Mouse (Mus musculus): ENCODE data around the gene Dennd5a.

Gene Dennd5a

DNA sequence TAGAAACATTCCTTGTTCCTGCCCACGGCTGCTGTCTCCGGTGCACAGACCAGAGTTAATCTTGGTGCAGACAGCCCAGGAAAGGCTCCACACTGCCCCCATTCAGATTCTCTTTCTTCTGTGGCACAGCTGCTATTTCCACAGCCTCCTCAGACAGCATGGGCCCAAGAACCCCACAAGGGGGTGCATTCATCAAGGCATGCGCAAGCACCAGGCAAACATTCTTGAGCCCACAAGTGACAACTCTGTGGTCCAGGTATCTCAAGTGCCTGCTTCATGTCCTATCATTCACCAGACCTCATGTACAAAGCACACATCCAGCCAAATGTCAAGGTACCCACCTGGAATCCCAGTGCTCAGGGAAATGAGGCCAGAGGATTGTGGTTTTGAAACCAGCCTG, 91.8 kb downstream of the Dennd5a start:
- Histone ChIP-seq H3K9me3 (ENCODE audit: low read length) (no peaks in the 10 kb centered on the region), H3K36me3 (ENCODE audit: insufficient read depth, low read length) (no peaks in the 10 kb centered on the region)

DNA sequence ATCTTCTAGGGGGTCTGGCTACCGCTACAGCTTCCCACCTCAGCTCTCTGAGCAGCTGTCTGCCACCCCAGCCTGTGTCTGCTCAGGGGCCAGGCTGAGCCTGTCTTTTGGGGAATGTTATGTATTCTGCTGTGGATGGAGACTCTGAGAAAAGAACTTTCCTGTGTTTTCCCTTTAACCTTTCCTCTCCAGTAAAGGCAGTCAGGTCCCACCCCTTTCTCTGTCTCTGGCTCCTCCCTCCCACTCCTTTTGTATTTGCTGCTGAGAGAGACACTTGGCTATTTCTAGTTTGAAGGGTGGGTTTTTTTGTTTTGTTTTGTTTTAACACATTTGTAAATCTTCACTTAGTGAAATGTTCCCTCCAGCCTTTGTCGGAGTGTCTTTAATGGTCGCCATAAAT, 93.6 kb downstream of the Dennd5a start:
- Histone ChIP-seq H3K4me1 (replicated peaks; ENCODE audit: low read depth, low read length) (peaks cover 54% of the 10 kb centered on the region), H3K9me3 (ENCODE audit: low read length) (no peaks in the 10 kb centered on the region), H3K4me3 (replicated peaks; ENCODE audit: low read length) (no peak overlapping the region), H3K36me3 (ENCODE audit: insufficient read depth, low read length) (no peaks in the 10 kb centered on the region), H3K27me3 (ENCODE audit: insufficient read depth, low read length) (peaks cover 44% of the 10 kb centered on the region)
- TF ChIP-seq NANOG (IDR thresholded peaks at IDR 0.05; ENCODE audit: borderline replicate concordance, low read length) (no peak), POU5F1 (IDR thresholded peaks at IDR 0.05; ENCODE audit: borderline replicate concordance, low read length) (no peak), CTCF (conservative IDR thresholded peaks at IDR 0.05; ENCODE audit: low read length) (no peak)

More for the DNA sequence above, 91.8 kb downstream of the Dennd5a start:
- Histone ChIP-seq H3K4me3 (replicated peaks; ENCODE audit: low read length) (no peak overlapping the region), H3K4me1 (replicated peaks; ENCODE audit: low read depth, low read length) (peaks cover 66% of the 10 kb centered on the region), H3K27me3 (ENCODE audit: insufficient read depth, low read length) (peaks cover 32% of the 10 kb centered on the region)
- TF ChIP-seq CTCF (conservative IDR thresholded peaks at IDR 0.05; ENCODE audit: low read length): no peak
- TF ChIP-seq POU5F1 (IDR thresholded peaks at IDR 0.05; ENCODE audit: borderline replicate concordance, low read length): no peak
- TF ChIP-seq NANOG (IDR thresholded peaks at IDR 0.05; ENCODE audit: borderline replicate concordance, low read length): no peak

- H3K9me3 ChIP-seq (ENCODE audit: low read length): no peaks in the 10 kb centered on the region
- TF ChIP-seq NANOG (IDR thresholded peaks at IDR 0.05; ENCODE audit: borderline replicate concordance, low read length): no peak
- no peak for TF ChIP-seq POU5F1 (IDR thresholded peaks at IDR 0.05; ENCODE audit: borderline replicate concordance, low read length)
- TF ChIP-seq CTCF (conservative IDR thresholded peaks at IDR 0.05; ENCODE audit: low read length): no peak
- H3K27me3 ChIP-seq (ENCODE audit: insufficient read depth, low read length): peaks cover 44% of the 10 kb centered on the region
- peaks cover 46% of the 10 kb centered on the region for H3K4me1 ChIP-seq (replicated peaks; ENCODE audit: low read depth, low read length)
- H3K4me3 ChIP-seq (replicated peaks; ENCODE audit: low read length): peak within 1 kb of the TSS; percentile 82
- no peaks in the 10 kb centered on the region for H3K36me3 ChIP-seq (ENCODE audit: insufficient read depth, low read length)
Measured at GRCm38 (mm10) chr7:109865370-109866229, 94.7 kb downstream of the Dennd5a start, which contains the start of gene Scube2. Scube2 (minus strand) TSS chr7:109865679.

GRCm38 (mm10) chr7:109863561-109863960, 96.7 kb downstream of the Dennd5a start:
- H3K9me3 ChIP-seq (ENCODE audit: low read length): no peaks in the 10 kb centered on the region
- H3K27me3 ChIP-seq (ENCODE audit: insufficient read depth, low read length): peaks cover 44% of the 10 kb centered on the region
- peaks cover 44% of the 10 kb centered on the region for H3K4me1 ChIP-seq (replicated peaks; ENCODE audit: low read depth, low read length)
- no peak for TF ChIP-seq CTCF (conservative IDR thresholded peaks at IDR 0.05; ENCODE audit: low read length)
- no peak for TF ChIP-seq POU5F1 (IDR thresholded peaks at IDR 0.05; ENCODE audit: borderline replicate concordance, low read length)
- no peak for TF ChIP-seq NANOG (IDR thresholded peaks at IDR 0.05; ENCODE audit: borderline replicate concordance, low read length)
- H3K36me3 ChIP-seq (ENCODE audit: insufficient read depth, low read length): no peaks in the 10 kb centered on the region
- no peak overlapping the region for H3K4me3 ChIP-seq (replicated peaks; ENCODE audit: low read length)

DNA sequence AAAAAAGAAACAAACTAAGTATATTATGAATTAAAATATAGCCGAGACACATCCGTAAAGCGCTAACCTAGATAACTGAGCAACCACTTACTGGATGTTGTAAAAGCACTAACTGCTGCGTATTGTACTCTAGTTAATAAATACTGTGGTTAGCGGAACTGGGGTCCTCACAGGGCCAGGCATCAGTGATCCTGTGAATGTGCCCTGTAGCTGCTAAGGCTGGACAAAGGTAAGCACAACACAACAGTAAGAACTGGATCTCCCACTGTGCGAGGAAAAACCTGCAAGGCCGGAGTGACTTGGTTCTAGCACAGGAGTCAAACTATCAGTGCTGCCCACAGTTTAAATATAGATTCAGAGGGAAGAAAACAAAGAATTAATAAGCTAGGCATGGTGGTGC, 100.1 kb downstream of the Dennd5a start:
- H3K4me3 ChIP-seq (replicated peaks; ENCODE audit: low read length): no peak overlapping the region
- no peaks in the 10 kb centered on the region for H3K9me3 ChIP-seq (ENCODE audit: low read length)
- peaks cover 33% of the 10 kb centered on the region for H3K27me3 ChIP-seq (ENCODE audit: insufficient read depth, low read length)
- no peaks in the 10 kb centered on the region for H3K36me3 ChIP-seq (ENCODE audit: insufficient read depth, low read length)
- peaks cover 22% of the 10 kb centered on the region for H3K4me1 ChIP-seq (replicated peaks; ENCODE audit: low read depth, low read length)
- TF ChIP-seq CTCF (conservative IDR thresholded peaks at IDR 0.05; ENCODE audit: low read length) (no peak), POU5F1 (IDR thresholded peaks at IDR 0.05; ENCODE audit: borderline replicate concordance, low read length) (no peak), NANOG (IDR thresholded peaks at IDR 0.05; ENCODE audit: borderline replicate concordance, low read length) (no peak)

GRCm38 (mm10) chr7:109859354-109859753, 100.9 kb downstream of the Dennd5a start:
- no peaks in the 10 kb centered on the region for H3K36me3 ChIP-seq (ENCODE audit: insufficient read depth, low read length)
- H3K27me3 ChIP-seq (ENCODE audit: insufficient read depth, low read length): peaks cover 26% of the 10 kb centered on the region
- no peaks in the 10 kb centered on the region for H3K9me3 ChIP-seq (ENCODE audit: low read length)
- peaks cover 14% of the 10 kb centered on the region for H3K4me1 ChIP-seq (replicated peaks; ENCODE audit: low read depth, low read length)
- no peak for TF ChIP-seq CTCF (conservative IDR thresholded peaks at IDR 0.05; ENCODE audit: low read length)
- TF ChIP-seq POU5F1 (IDR thresholded peaks at IDR 0.05; ENCODE audit: borderline replicate concordance, low read length): no peak
- TF ChIP-seq NANOG (IDR thresholded peaks at IDR 0.05; ENCODE audit: borderline replicate concordance, low read length): no peak
- no peak overlapping the region for H3K4me3 ChIP-seq (replicated peaks; ENCODE audit: low read length)

- H3K4me1 ChIP-seq (replicated peaks; ENCODE audit: low read depth, low read length): peaks cover 30% of the 10 kb centered on the region
- H3K27me3 ChIP-seq (ENCODE audit: insufficient read depth, low read length): peaks cover 16% of the 10 kb centered on the region; the same call in 1 of the 2 replicates
- H3K9me3 ChIP-seq (ENCODE audit: low read length): no peaks in the 10 kb centered on the region
- no peak overlapping the region for H3K4me3 ChIP-seq (replicated peaks; ENCODE audit: low read length)
- TF ChIP-seq POU5F1 (IDR thresholded peaks at IDR 0.05; ENCODE audit: borderline replicate concordance, low read length): no peak
- no peak for TF ChIP-seq NANOG (IDR thresholded peaks at IDR 0.05; ENCODE audit: borderline replicate concordance, low read length)
- no peak for TF ChIP-seq CTCF (conservative IDR thresholded peaks at IDR 0.05; ENCODE audit: low read length)
- H3K36me3 ChIP-seq (ENCODE audit: insufficient read depth, low read length): no peaks in the 10 kb centered on the region
Measured at GRCm38 (mm10) chr7:109852752-109853212, 107.5 kb downstream of the Dennd5a start.

- Histone ChIP-seq H3K4me3 (replicated peaks; ENCODE audit: low read length) (no peak overlapping the region), H3K36me3 (ENCODE audit: insufficient read depth, low read length) (no peaks in the 10 kb centered on the region), H3K4me1 (replicated peaks; ENCODE audit: low read depth, low read length) (peaks cover 30% of the 10 kb centered on the region), H3K9me3 (ENCODE audit: low read length) (no peaks in the 10 kb centered on the region), H3K27me3 (ENCODE audit: insufficient read depth, low read length) (peaks cover 16% of the 10 kb centered on the region; the same call in 1 of the 2 replicates)
- TF ChIP-seq CTCF (conservative IDR thresholded peaks at IDR 0.05; ENCODE audit: low read length) (no peak), POU5F1 (IDR thresholded peaks at IDR 0.05; ENCODE audit: borderline replicate concordance, low read length) (no peak), NANOG (IDR thresholded peaks at IDR 0.05; ENCODE audit: borderline replicate concordance, low read length) (no peak)
Measured at GRCm38 (mm10) chr7:109852017-109852416, 108.3 kb downstream of the Dennd5a start.

Measured in E14TG2a.4 (cell line).